Mouse (Mus musculus) spleen, adult 2 months (tissue): ENCODE measurements around the gene Kera.

Source experiments
- CTCF ChIP-seq: fragments of 200-500 bp; IDR thresholded peaks from 2 replicates; pipeline ENCODE4 v1.5.1; 2011; ENCODE audit warnings: mild to moderate bottlenecking, inconsistent platforms; ENCODE audit not compliant: insufficient read depth, insufficient read length, insufficient replicate concordance; ENCODE audit errors: extremely low read depth
- POLR2A ChIP-seq: fragments of 200-500 bp; IDR thresholded peaks from 2 replicates; pipeline ENCODE4 v1.6.1; 2011; ENCODE audit warnings: low read depth, low read length, inconsistent platforms

GRCm38 (mm10) chr10:97587159-97587558, 19.5 kb upstream of the Kera start:
- TF ChIP-seq POLR2A: no peak
- TF ChIP-seq CTCF: no peak
